Mouse (Mus musculus): Measurements from ENCODE around the gene Mrpl33. TPM values are rescaled to one million over a fixed set of nuclear protein-coding genes. Genes with fewer than 3 reads are reported as not detected.
"Not testable (repeated sequence)": the region's sequence is repeated elsewhere in the genome, so short reads cannot be mapped to it uniquely, and the experiment has no call there.

The Mrpl33 gene
- polyA plus RNA-seq, 1 experiment from 2014 or later, result 197 TPM

- Histone ChIP-seq H3K36me3 (peaks cover 3% of the 10 kb centered on the region; the same call in 1 of the 2 replicates), H3K27ac (no peak overlapping the region), H3K27me3 (replicated peaks) (no peaks in the 10 kb centered on the region), H3K4me1 (no peaks in the 10 kb centered on the region), H3K4me2 (replicated peaks) (no peak overlapping the region), H3K4me3 (no peak overlapping the region), H3K9me3 (no peaks in the 10 kb centered on the region), H3K9ac (no peak overlapping the region)
- ATAC-seq (ENCODE audit: low FRiP score, low read depth), result no peak
- WGBS, result 58% methylated on average over 9 of the region's 9 CpGs
These were observed 31.1 kb downstream of the Mrpl33 start for GRCm38 (mm10) chr5:31627562-31628526.

- H3K27ac ChIP-seq, result no peak overlapping the region
- no peak overlapping the region for H3K9ac ChIP-seq
- H3K27me3 ChIP-seq (replicated peaks), result no peaks in the 10 kb centered on the region
- 90% methylated on average over 8 of the region's 8 CpGs for WGBS
- H3K36me3 ChIP-seq, result peaks cover 3% of the 10 kb centered on the region; the same call in 1 of the 2 replicates
- H3K4me2 ChIP-seq (replicated peaks), result no peak overlapping the region
- no peaks in the 10 kb centered on the region for H3K9me3 ChIP-seq
- ATAC-seq (ENCODE audit: low FRiP score, low read depth), result no peak
- H3K4me3 ChIP-seq, result no peak overlapping the region
- H3K4me1 ChIP-seq, result no peaks in the 10 kb centered on the region
These were observed 31.8 kb downstream of the Mrpl33 start for GRCm38 (mm10) chr5:31628555-31628954.

DNA sequence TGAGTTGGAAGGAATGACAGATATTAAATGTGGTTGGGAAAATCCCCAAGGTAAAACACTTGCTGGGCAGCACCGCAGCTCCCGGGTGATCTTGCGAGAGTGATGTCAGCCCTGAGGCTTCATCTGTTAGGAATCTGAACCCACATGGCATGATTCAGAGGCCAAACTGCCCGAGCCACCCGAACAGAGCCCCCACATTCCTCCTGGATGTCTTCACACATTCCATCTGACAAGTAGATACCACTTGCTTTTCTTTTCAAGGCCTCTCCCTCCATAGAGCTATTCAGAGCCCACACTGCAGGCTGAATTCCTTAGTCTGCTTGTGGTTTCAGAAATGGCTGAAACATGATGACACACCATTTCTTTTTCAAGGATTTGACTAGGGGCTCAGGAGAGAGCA is 33.3 kb downstream of the Mrpl33 start:
- H3K4me1 ChIP-seq, result no peaks in the 10 kb centered on the region
- no peak overlapping the region for H3K9ac ChIP-seq
- no peak for ATAC-seq (ENCODE audit: low FRiP score, low read depth)
- H3K36me3 ChIP-seq, result peaks cover 3% of the 10 kb centered on the region; the same call in 1 of the 2 replicates
- H3K27ac ChIP-seq, result no peak overlapping the region
- no peaks in the 10 kb centered on the region for H3K9me3 ChIP-seq
- WGBS, result 72% methylated on average over 5 of the region's 5 CpGs
- no peak overlapping the region for H3K4me2 ChIP-seq (replicated peaks)
- no peak overlapping the region for H3K4me3 ChIP-seq
- H3K27me3 ChIP-seq (replicated peaks), result no peaks in the 10 kb centered on the region

- ATAC-seq (ENCODE audit: low FRiP score, low read depth); H3K27me3 ChIP-seq (replicated peaks); H3K4me2 ChIP-seq (replicated peaks); H3K36me3 ChIP-seq; H3K9ac ChIP-seq; H3K4me3 ChIP-seq; H3K27ac ChIP-seq; H3K9me3 ChIP-seq; H3K4me1 ChIP-seq: not testable (repeated sequence)
- WGBS, result 91% methylated on average over 4 of the region's 4 CpGs
These were observed 34.4 kb downstream of the Mrpl33 start for GRCm38 (mm10) chr5:31631169-31631568.

- no peaks in the 10 kb centered on the region for H3K27me3 ChIP-seq (replicated peaks)
- H3K27ac ChIP-seq, result no peak overlapping the region
- no peak overlapping the region for H3K4me2 ChIP-seq (replicated peaks)
- no peaks in the 10 kb centered on the region for H3K9me3 ChIP-seq
- no peak for ATAC-seq (ENCODE audit: low FRiP score, low read depth)
- no peak overlapping the region for H3K4me3 ChIP-seq
- 80% methylated on average over 4 of the region's 4 CpGs for WGBS
- H3K36me3 ChIP-seq, result no peaks in the 10 kb centered on the region
- no peaks in the 10 kb centered on the region for H3K4me1 ChIP-seq
- H3K9ac ChIP-seq, result no peak overlapping the region
These were observed 37.4 kb downstream of the Mrpl33 start for GRCm38 (mm10) chr5:31634161-31634560.

DNA sequence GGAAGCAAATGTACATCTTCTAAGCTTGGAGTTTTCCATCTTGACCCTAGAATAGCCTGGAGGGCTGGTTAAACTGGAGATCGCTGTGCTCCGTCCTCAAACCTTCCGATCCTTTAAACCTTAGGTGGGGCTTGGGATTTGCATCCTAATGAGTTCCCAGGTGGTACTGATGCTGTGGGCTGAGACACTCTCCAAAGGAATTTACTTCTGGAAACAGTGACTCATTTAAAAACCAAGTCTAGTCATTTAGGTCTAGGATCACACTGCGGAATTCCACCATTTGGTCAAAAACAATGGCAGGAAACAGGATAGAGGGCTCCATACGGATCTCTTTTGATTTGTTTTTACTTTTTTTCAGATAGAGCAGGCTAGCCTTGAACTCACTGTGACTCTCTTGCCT is 37.9 kb downstream of the Mrpl33 start:
- Histone ChIP-seq H3K4me3 (no peak overlapping the region), H3K36me3 (no peaks in the 10 kb centered on the region), H3K4me1 (no peaks in the 10 kb centered on the region), H3K27ac (no peak overlapping the region), H3K9me3 (no peaks in the 10 kb centered on the region), H3K4me2 (replicated peaks) (no peak overlapping the region), H3K9ac (no peak overlapping the region), H3K27me3 (replicated peaks) (no peaks in the 10 kb centered on the region)
- WGBS, result 71% methylated on average over 5 of the region's 5 CpGs
- no peak for ATAC-seq (ENCODE audit: low FRiP score, low read depth)

- Histone ChIP-seq H3K4me2 (replicated peaks) (no peak overlapping the region), H3K9me3 (no peaks in the 10 kb centered on the region), H3K9ac (no peak overlapping the region), H3K4me3 (no peak overlapping the region), H3K4me1 (no peaks in the 10 kb centered on the region), H3K27me3 (replicated peaks) (no peaks in the 10 kb centered on the region), H3K36me3 (0 out of 2 replicates have a peak, but pooled peaks cover 4% of the 10 kb centered on the region), H3K27ac (no peak overlapping the region)
- 70% methylated on average over 9 of the region's 9 CpGs for WGBS
- no peak for ATAC-seq (ENCODE audit: low FRiP score, low read depth)
These were observed 40.0 kb downstream of the Mrpl33 start for GRCm38 (mm10) chr5:31636636-31637253.

DNA sequence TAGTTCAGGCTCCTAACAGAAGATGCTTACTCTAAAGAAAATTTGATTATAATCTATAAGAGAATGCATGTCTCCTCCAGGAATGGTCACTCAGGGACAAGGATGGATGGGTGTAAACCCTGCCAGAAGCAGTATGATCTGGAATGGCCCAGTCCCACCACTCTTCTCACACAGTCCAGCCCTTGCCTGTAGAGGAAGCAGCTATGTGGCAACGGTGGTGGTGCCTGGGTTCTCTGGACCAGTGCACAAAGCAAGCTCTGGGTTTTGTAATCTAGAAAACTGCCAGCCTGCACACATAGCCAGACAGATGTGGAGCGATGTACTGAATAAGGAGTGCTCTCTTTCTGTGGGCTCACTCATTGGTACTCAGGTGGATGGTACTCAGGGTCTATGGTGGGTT is 43.8 kb downstream of the Mrpl33 start:
- Histone ChIP-seq H3K27me3 (replicated peaks) (no peaks in the 10 kb centered on the region), H3K36me3 (0 out of 2 replicates have a peak, but pooled peaks cover 4% of the 10 kb centered on the region), H3K27ac (no peak overlapping the region), H3K9me3 (no peaks in the 10 kb centered on the region), H3K4me3 (no peak overlapping the region), H3K9ac (no peak overlapping the region), H3K4me1 (no peaks in the 10 kb centered on the region), H3K4me2 (replicated peaks) (no peak overlapping the region)
- WGBS, result 99% methylated on average over 2 of the region's 2 CpGs
- no peak for ATAC-seq (ENCODE audit: low FRiP score, low read depth)

DNA sequence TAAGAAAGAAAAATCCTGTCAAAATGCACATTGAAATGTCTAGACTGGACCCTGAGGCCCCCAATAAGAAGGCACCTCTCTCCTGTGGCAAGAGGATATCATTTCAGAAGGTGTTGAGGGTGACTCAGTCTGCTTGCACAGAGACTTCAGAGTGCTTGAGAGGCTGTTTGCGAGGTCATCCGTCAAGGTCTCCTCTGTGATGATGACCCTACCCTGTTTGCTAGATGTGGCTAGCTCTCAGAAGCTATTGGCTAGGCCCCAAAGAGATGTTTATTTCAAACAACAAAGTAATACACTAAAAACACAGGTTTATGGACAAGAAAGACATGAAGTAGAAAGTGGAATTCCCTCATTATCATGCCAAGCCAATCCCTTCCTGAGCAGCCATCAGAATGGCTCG is 45.6 kb downstream of the Mrpl33 start:
- no peaks in the 10 kb centered on the region for H3K9me3 ChIP-seq
- H3K27ac ChIP-seq, result no peak overlapping the region
- no peak overlapping the region for H3K4me2 ChIP-seq (replicated peaks)
- 0 out of 2 replicates have a peak, but pooled peaks cover 4% of the 10 kb centered on the region for H3K36me3 ChIP-seq
- H3K27me3 ChIP-seq (replicated peaks), result no peaks in the 10 kb centered on the region
- no peaks in the 10 kb centered on the region for H3K4me1 ChIP-seq
- no peak overlapping the region for H3K4me3 ChIP-seq
- 94% methylated on average over 3 of the region's 3 CpGs for WGBS
- no peak for ATAC-seq (ENCODE audit: low FRiP score, low read depth)
- no peak overlapping the region for H3K9ac ChIP-seq

- ATAC-seq (ENCODE audit: low FRiP score, low read depth), result no peak
- Histone ChIP-seq H3K9ac (no peak overlapping the region), H3K9me3 (no peaks in the 10 kb centered on the region), H3K36me3 (0 out of 2 replicates have a peak, but pooled peaks cover 4% of the 10 kb centered on the region), H3K4me1 (no peaks in the 10 kb centered on the region), H3K27me3 (replicated peaks) (no peaks in the 10 kb centered on the region), H3K4me3 (no peak overlapping the region), H3K27ac (no peak overlapping the region), H3K4me2 (replicated peaks) (no peak overlapping the region)
- 83% methylated on average over 4 of the region's 4 CpGs for whole genome bisulfite sequencing
These were observed 47.5 kb downstream of the Mrpl33 start for GRCm38 (mm10) chr5:31644272-31644671.

GRCm38 (mm10) chr5:31644847-31645246 is 48.1 kb downstream of the Mrpl33 start:
- no peak overlapping the region for H3K9ac ChIP-seq
- H3K27me3 ChIP-seq (replicated peaks), result no peaks in the 10 kb centered on the region
- H3K4me3 ChIP-seq, result no peak overlapping the region
- H3K4me1 ChIP-seq, result no peaks in the 10 kb centered on the region
- 92% methylated on average over 6 of the region's 6 CpGs for WGBS
- H3K27ac ChIP-seq, result no peak overlapping the region
- no peaks in the 10 kb centered on the region for H3K9me3 ChIP-seq
- 0 out of 2 replicates have a peak, but pooled peaks cover 4% of the 10 kb centered on the region for H3K36me3 ChIP-seq
- no peak overlapping the region for H3K4me2 ChIP-seq (replicated peaks)
- ATAC-seq (ENCODE audit: low FRiP score, low read depth), result no peak

DNA sequence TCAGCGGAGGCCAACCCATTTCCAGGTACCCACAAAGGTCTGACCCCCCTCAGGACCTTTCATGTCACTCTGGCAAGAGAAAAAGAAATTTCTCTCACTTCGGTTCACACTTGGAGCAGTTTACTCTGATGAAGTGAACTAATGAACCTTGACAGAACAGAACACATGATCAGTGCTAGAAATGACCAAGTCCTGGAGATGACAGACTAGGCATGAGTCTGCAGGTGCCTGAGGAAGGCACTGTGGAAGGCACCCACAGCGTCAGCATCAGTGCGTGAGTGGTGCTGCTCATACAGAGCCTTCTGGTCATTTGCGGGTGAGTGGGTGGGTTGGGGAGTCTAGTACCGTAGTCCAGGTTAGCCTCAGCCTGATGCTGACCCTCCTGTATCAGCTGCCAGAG is 49.1 kb downstream of the Mrpl33 start:
- H3K36me3 ChIP-seq, result 0 out of 2 replicates have a peak, but pooled peaks cover 4% of the 10 kb centered on the region
- H3K9me3 ChIP-seq, result no peaks in the 10 kb centered on the region
- no peak overlapping the region for H3K27ac ChIP-seq
- 89% methylated on average over 6 of the region's 6 CpGs for WGBS
- no peaks in the 10 kb centered on the region for H3K27me3 ChIP-seq (replicated peaks)
- no peak overlapping the region for H3K9ac ChIP-seq
- no peaks in the 10 kb centered on the region for H3K4me1 ChIP-seq
- H3K4me2 ChIP-seq (replicated peaks), result no peak overlapping the region
- no peak overlapping the region for H3K4me3 ChIP-seq
- no peak for ATAC-seq (ENCODE audit: low FRiP score, low read depth)

All from neural tube, embryonic 12.5 days (tissue).